Mouse (Mus musculus): ENCODE data around the gene 4930467E23Rik. TPM values are rescaled to one million over a fixed set of nuclear protein-coding genes. Genes with fewer than 3 reads are reported as not detected.
A peak's percentile ranks its signal among the peaks of the same experiment; 100 is the strongest.
"Not testable (repeated sequence)": the region's sequence is repeated elsewhere in the genome, so short reads cannot be mapped to it uniquely, and the experiment has no call there.

4930467E23Rik gene
- total RNA-seq, 1 experiment: not detected

DNA sequence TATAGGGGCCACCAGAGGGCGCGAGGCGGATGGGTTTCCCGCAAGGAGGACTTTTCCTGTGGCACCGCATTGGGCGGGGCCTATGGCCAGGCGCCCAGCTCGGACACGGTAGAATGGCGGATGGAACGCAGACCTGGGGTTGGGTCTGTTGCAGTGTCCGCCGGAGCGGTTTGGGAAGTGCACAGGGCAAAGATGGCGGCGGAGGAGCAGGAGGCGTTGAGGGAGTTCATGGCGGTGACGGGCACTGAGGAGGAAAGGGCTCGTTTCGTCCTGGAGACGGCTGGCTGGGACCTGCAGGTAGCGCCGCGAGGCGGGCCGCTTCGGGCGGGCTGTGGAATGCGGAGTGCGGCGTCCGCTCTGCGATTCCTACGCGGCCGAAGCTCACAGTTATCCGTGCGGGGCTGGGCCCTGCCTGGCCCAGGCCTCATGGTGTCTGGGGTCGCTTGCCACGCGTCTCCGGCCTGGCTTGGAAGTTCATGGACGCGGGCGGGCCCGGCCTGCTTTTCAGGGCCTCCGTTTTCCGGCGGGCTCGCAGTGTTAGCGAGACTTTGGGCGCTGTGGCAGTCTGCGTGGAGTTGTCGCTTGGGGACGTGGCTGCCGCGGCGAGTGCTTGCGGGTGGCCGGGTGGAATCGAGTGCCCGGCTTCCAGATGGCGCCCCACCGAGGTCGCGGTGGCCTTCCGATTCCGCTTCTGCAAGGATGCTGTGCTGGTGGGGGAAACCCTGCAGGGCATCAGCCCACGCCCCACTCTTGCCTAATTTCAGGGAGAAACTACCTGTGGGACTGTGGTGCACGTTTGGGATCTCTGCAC is 55.4 kb downstream of the 4930467E23Rik start:
- in situ Hi-C loops (cut with MboI; ENCODE audit: low sequenced_read_pairs in 2 of 2, unreplicated experiment in 2 of 2): not testable (repeated sequence)

DNA sequence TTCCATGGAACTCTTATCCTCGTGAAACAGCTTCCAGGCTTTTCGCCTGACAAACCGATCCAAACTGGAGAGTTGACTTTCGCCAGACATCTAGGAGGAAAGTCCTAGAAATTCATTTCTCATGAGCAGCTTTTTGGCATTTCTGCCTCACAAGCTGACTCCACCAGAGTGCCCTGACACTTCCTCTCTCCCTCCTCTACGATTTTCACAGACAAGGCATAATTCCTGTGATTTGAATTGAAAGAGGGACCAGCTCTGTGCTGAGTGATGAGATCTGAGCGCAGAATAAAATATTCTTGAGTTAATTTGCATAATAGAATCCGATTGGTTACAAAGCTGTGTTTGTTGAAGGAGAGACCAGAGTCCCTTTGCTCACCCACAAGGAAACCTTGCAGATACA is 63.3 kb downstream of the 4930467E23Rik start:
- H3K9ac ChIP-seq (ENCODE audit: insufficient read depth, low read depth, low read length, poor library complexity, severe bottlenecking); H3K36me3 ChIP-seq (ENCODE audit: control insufficient read depth, insufficient read depth, low read length, poor library complexity, severe bottlenecking); H3K4me1 ChIP-seq (ENCODE audit: control insufficient read depth in 2 of 2, insufficient read depth in 2 of 2, low read length in 2 of 2, poor library complexity in 1 of 2); in situ Hi-C loops (cut with MboI; ENCODE audit: low sequenced_read_pairs in 2 of 2, unreplicated experiment in 2 of 2); H3K4me3 ChIP-seq (ENCODE audit: insufficient read depth in 1 of 2, low read depth in 1 of 2, low read length in 2 of 2, poor library complexity in 1 of 2, severe bottlenecking in 1 of 2); H3K9me3 ChIP-seq (ENCODE audit: control insufficient read depth, insufficient read depth, low read depth, low read length); H3K27ac ChIP-seq (ENCODE audit: insufficient read depth, low read depth, low read length, poor library complexity, severe bottlenecking); DNase-seq (ENCODE audit: low read depth, low spot score): not testable (repeated sequence)

More for the DNA sequence above, 55.4 kb downstream of the 4930467E23Rik start:
- TF ChIP-seq HCFC1 (IDR thresholded peaks at IDR 0.05; ENCODE audit: borderline replicate concordance, insufficient read depth, low read length): peak; percentile 72
- H3K9me3 ChIP-seq (ENCODE audit: control insufficient read depth, insufficient read depth, low read depth, low read length); H3K36me3 ChIP-seq (ENCODE audit: control insufficient read depth, insufficient read depth, low read length, poor library complexity, severe bottlenecking); H3K4me1 ChIP-seq (ENCODE audit: control insufficient read depth in 2 of 2, insufficient read depth in 2 of 2, low read length in 2 of 2, poor library complexity in 1 of 2): not testable (repeated sequence)
- peak; percentile 100 for DNase-seq (ENCODE audit: low read depth, low spot score)
- Histone ChIP-seq H3K27ac (ENCODE audit: insufficient read depth, low read depth, low read length, poor library complexity, severe bottlenecking) (peak overlapping the region; percentile 33), H3K9ac (ENCODE audit: insufficient read depth, low read depth, low read length, poor library complexity, severe bottlenecking) (peak overlapping the region; percentile 66), H3K4me3 (ENCODE audit: insufficient read depth in 1 of 2, low read depth in 1 of 2, low read length in 2 of 2, poor library complexity in 1 of 2, severe bottlenecking in 1 of 2) (peak overlapping the region; percentile 50 to 73)

Other genes with a start within 250 kb of the 4930467E23Rik start
- not detected in 2 replicates for gene Defb7, start 234.5 kb upstream of the 4930467E23Rik start, total RNA-seq (2012; rRNA removed)
- gene Gm31371, start 173.8 kb downstream of the 4930467E23Rik start, total RNA-seq (2012; rRNA removed): 0.13 TPM in 1 of 2 replicates, not detected in the other